Mouse (Mus musculus) thymus, postnatal 0 days (tissue): ENCODE data around the gene Ccm2l. TPM values are rescaled to one million over a fixed set of nuclear protein-coding genes. Genes with fewer than 3 reads are reported as not detected.

ENCODE experiments used
- DNase-seq: peaks from one replicate; pipeline ENCODE4 v3.0.0-alpha.2; 2015; ENCODE audit warnings: low spot score
- polyA plus RNA-seq: library from polyadenylated mRNA; unstranded; fragments of >200 nt; fragmentation: Nextera tagmentation; extraction: Ambion mirVana; gene quantifications from 2 replicates; pipeline ENCODE4 v1.2.1, GENCODE M21; 2015

Ccm2l gene
- polyA plus RNA-seq, 1 experiment from 2014 or later = 0.77 TPM

GRCm38 (mm10) chr2:153089316-153089715 lies 23.6 kb downstream of the Ccm2l start:
- DNase-seq = no peak

- no peak for DNase-seq
Observed at GRCm38 (mm10) chr2:153090551-153091165, 24.9 kb downstream of the Ccm2l start.

- DNase-seq = no peak
Observed at GRCm38 (mm10) chr2:153107046-153107766, 41.5 kb downstream of the Ccm2l start.

GRCm38 (mm10) chr2:153107802-153108201 lies 42.0 kb downstream of the Ccm2l start:
- DNase-seq = no peak

- DNase-seq = peak; percentile 26
Observed at GRCm38 (mm10) chr2:153108313-153109264, 42.8 kb downstream of the Ccm2l start, which contains the start of gene Hck. Hck (plus strand) TSS chr2:153108468.

- DNase-seq = no peak
Observed at GRCm38 (mm10) chr2:153109596-153109995, 43.8 kb downstream of the Ccm2l start.

GRCm38 (mm10) chr2:153111298-153111697 lies 45.5 kb downstream of the Ccm2l start:
- no peak for DNase-seq

- DNase-seq = no peak
Observed at GRCm38 (mm10) chr2:153115679-153116081, 49.9 kb downstream of the Ccm2l start.

- DNase-seq = peak; percentile 40
Observed at GRCm38 (mm10) chr2:153117051-153117486, 51.3 kb downstream of the Ccm2l start.

- DNase-seq = no peak
Observed at GRCm38 (mm10) chr2:153119488-153119887, 53.7 kb downstream of the Ccm2l start.

- DNase-seq = no peak
Observed at GRCm38 (mm10) chr2:153120126-153120525, 54.4 kb downstream of the Ccm2l start.

GRCm38 (mm10) chr2:153121821-153122615 lies 56.3 kb downstream of the Ccm2l start:
- DNase-seq = no peak

- no peak for DNase-seq
Observed at GRCm38 (mm10) chr2:153122701-153123100, 56.9 kb downstream of the Ccm2l start.

GRCm38 (mm10) chr2:153125875-153126274 lies 60.1 kb downstream of the Ccm2l start:
- DNase-seq = peak; percentile 57

- no peak for DNase-seq
Observed at GRCm38 (mm10) chr2:153131019-153131418, 65.3 kb downstream of the Ccm2l start.

Other genes starting within 250 kb of the Ccm2l start
- gene Bcl2l1, start 234.2 kb upstream of the Ccm2l start, polyA plus RNA-seq = 178 TPM in 2 replicates
- 72.5 and 81.3 TPM in 2 replicates for gene Tpx2, start 218.0 kb upstream of the Ccm2l start, polyA plus RNA-seq
- gene Mylk2, start 154.6 kb upstream of the Ccm2l start, polyA plus RNA-seq = 0.05 and 0.10 TPM in 2 replicates
- gene Foxs1, start 132.7 kb upstream of the Ccm2l start, polyA plus RNA-seq = 3.6 and 4.3 TPM in 2 replicates
- gene Dusp15, start 114.3 kb upstream of the Ccm2l start, polyA plus RNA-seq = 1.0 and 1.2 TPM in 2 replicates
- 3.0 and 3.3 TPM in 2 replicates for gene Ttll9, start 103.5 kb upstream of the Ccm2l start, polyA plus RNA-seq
- gene Pdrg1, start 50.5 kb upstream of the Ccm2l start, polyA plus RNA-seq = 166 and 168 TPM in 2 replicates
- gene Xkr7, start 34.1 kb upstream of the Ccm2l start, polyA plus RNA-seq = 0.06 TPM in 1 of 2 replicates, not detected in the other
- gene Hck, start 42.5 kb downstream of the Ccm2l start, polyA plus RNA-seq = 5.8 and 7.3 TPM in 2 replicates
- 32.4 and 34.9 TPM in 2 replicates for gene Tm9sf4, start 95.3 kb downstream of the Ccm2l start, polyA plus RNA-seq
- gene Tspyl3, start 159.5 kb downstream of the Ccm2l start, polyA plus RNA-seq = 24.0 and 25.6 TPM in 2 replicates
- gene Plagl2, start 175.5 kb downstream of the Ccm2l start, polyA plus RNA-seq = 12.1 and 14.5 TPM in 2 replicates
- 2.7 and 4.6 TPM in 2 replicates for gene Pofut1, start 175.6 kb downstream of the Ccm2l start, polyA plus RNA-seq
- gene Kif3b, start 225.5 kb downstream of the Ccm2l start, polyA plus RNA-seq = 6.5 and 7.3 TPM in 2 replicates